Mouse (Mus musculus): ENCODE data around the gene Tuba3a. TPM values are rescaled to one million over a fixed set of nuclear protein-coding genes. Genes with fewer than 3 reads are reported as not detected.

Tuba3a gene
- polyA plus RNA-seq, 1 experiment from 2014 or later: 0.10 TPM

GRCm38 (mm10) chr6:125240617-125241016, 45.2 kb downstream of the Tuba3a start:
- no peaks in the 10 kb centered on the region for H3K27me3 ChIP-seq (replicated peaks; ENCODE audit: control insufficient read depth, insufficient read depth, low read length)
- 88% methylated on average over 5 of the region's 5 CpGs for WGBS
- H3K4me2 ChIP-seq (ENCODE audit: low read length): no peak overlapping the region
- no peaks in the 10 kb centered on the region for H3K36me3 ChIP-seq (ENCODE audit: control insufficient read depth, insufficient read depth, low read length)
- H3K27ac ChIP-seq (ENCODE audit: low read depth, low read length): no peak overlapping the region
- ATAC-seq: no peak
- no peak overlapping the region for H3K9ac ChIP-seq (ENCODE audit: low read depth, low read length)
- no peaks in the 10 kb centered on the region for H3K9me3 ChIP-seq (ENCODE audit: control insufficient read depth, low read length)
- no peaks in the 10 kb centered on the region for H3K4me1 ChIP-seq (ENCODE audit: control insufficient read depth, insufficient read depth, low read depth, low read length)
- no peak overlapping the region for H3K4me3 ChIP-seq (ENCODE audit: low read length)

- Histone ChIP-seq H3K36me3 (ENCODE audit: control insufficient read depth, insufficient read depth, low read length) (no peaks in the 10 kb centered on the region), H3K4me3 (ENCODE audit: low read length) (no peak overlapping the region), H3K9me3 (ENCODE audit: control insufficient read depth, low read length) (no peaks in the 10 kb centered on the region), H3K27me3 (replicated peaks; ENCODE audit: control insufficient read depth, insufficient read depth, low read length) (no peaks in the 10 kb centered on the region), H3K9ac (ENCODE audit: low read depth, low read length) (no peak overlapping the region), H3K4me2 (ENCODE audit: low read length) (no peak overlapping the region), H3K4me1 (ENCODE audit: control insufficient read depth, insufficient read depth, low read depth, low read length) (no peaks in the 10 kb centered on the region), H3K27ac (ENCODE audit: low read depth, low read length) (no peak overlapping the region)
- 97% methylated on average over 5 of the region's 5 CpGs for WGBS
- no peak for ATAC-seq
Observed at GRCm38 (mm10) chr6:125239547-125239946, 46.3 kb downstream of the Tuba3a start.

- H3K27ac ChIP-seq (ENCODE audit: low read depth, low read length): no peak overlapping the region
- no peak overlapping the region for H3K4me3 ChIP-seq (ENCODE audit: low read length)
- 84% methylated on average over 6 of the region's 6 CpGs for WGBS
- H3K27me3 ChIP-seq (replicated peaks; ENCODE audit: control insufficient read depth, insufficient read depth, low read length): no peaks in the 10 kb centered on the region
- no peak overlapping the region for H3K9ac ChIP-seq (ENCODE audit: low read depth, low read length)
- no peak overlapping the region for H3K4me2 ChIP-seq (ENCODE audit: low read length)
- no peaks in the 10 kb centered on the region for H3K36me3 ChIP-seq (ENCODE audit: control insufficient read depth, insufficient read depth, low read length)
- no peaks in the 10 kb centered on the region for H3K9me3 ChIP-seq (ENCODE audit: control insufficient read depth, low read length)
- no peaks in the 10 kb centered on the region for H3K4me1 ChIP-seq (ENCODE audit: control insufficient read depth, insufficient read depth, low read depth, low read length)
- no peak for ATAC-seq
Observed at GRCm38 (mm10) chr6:125238396-125238795, 47.4 kb downstream of the Tuba3a start.

GRCm38 (mm10) chr6:125237421-125237820, 48.4 kb downstream of the Tuba3a start:
- H3K4me3 ChIP-seq (ENCODE audit: low read length): no peak overlapping the region
- ATAC-seq: no peak
- WGBS: 85% methylated on average over 4 of the region's 4 CpGs
- no peaks in the 10 kb centered on the region for H3K4me1 ChIP-seq (ENCODE audit: control insufficient read depth, insufficient read depth, low read depth, low read length)
- no peak overlapping the region for H3K4me2 ChIP-seq (ENCODE audit: low read length)
- no peak overlapping the region for H3K27ac ChIP-seq (ENCODE audit: low read depth, low read length)
- no peak overlapping the region for H3K9ac ChIP-seq (ENCODE audit: low read depth, low read length)
- H3K27me3 ChIP-seq (replicated peaks; ENCODE audit: control insufficient read depth, insufficient read depth, low read length): no peaks in the 10 kb centered on the region
- no peaks in the 10 kb centered on the region for H3K36me3 ChIP-seq (ENCODE audit: control insufficient read depth, insufficient read depth, low read length)
- no peaks in the 10 kb centered on the region for H3K9me3 ChIP-seq (ENCODE audit: control insufficient read depth, low read length)

GRCm38 (mm10) chr6:125236782-125237181, 49.1 kb downstream of the Tuba3a start, which contains the start of gene Cd27:
Gene Cd27 (minus strand): TSS chr6:125237010.
- no peak within 1 kb of the TSS for H3K4me2 ChIP-seq (ENCODE audit: low read length)
- no peak for ATAC-seq
- H3K4me1 ChIP-seq (ENCODE audit: control insufficient read depth, insufficient read depth, low read depth, low read length): peaks cover 3% of the 10 kb centered on the region
- H3K27me3 ChIP-seq (replicated peaks; ENCODE audit: control insufficient read depth, insufficient read depth, low read length): no peaks in the 10 kb centered on the region
- no peaks in the 10 kb centered on the region for H3K36me3 ChIP-seq (ENCODE audit: control insufficient read depth, insufficient read depth, low read length)
- WGBS: 26% methylated on average over 6 of the region's 6 CpGs
- H3K4me3 ChIP-seq (ENCODE audit: low read length): no peak within 1 kb of the TSS
- H3K9me3 ChIP-seq (ENCODE audit: control insufficient read depth, low read length): no peaks in the 10 kb centered on the region
- H3K27ac ChIP-seq (ENCODE audit: low read depth, low read length): no peak within 1 kb of the TSS
- no peak within 1 kb of the TSS for H3K9ac ChIP-seq (ENCODE audit: low read depth, low read length)

- Histone ChIP-seq H3K4me3 (ENCODE audit: low read length) (no peak overlapping the region), H3K27ac (ENCODE audit: low read depth, low read length) (no peak overlapping the region), H3K36me3 (ENCODE audit: control insufficient read depth, insufficient read depth, low read length) (no peaks in the 10 kb centered on the region), H3K4me2 (ENCODE audit: low read length) (no peak overlapping the region), H3K27me3 (replicated peaks; ENCODE audit: control insufficient read depth, insufficient read depth, low read length) (no peaks in the 10 kb centered on the region), H3K9me3 (ENCODE audit: control insufficient read depth, low read length) (no peaks in the 10 kb centered on the region), H3K9ac (ENCODE audit: low read depth, low read length) (no peak overlapping the region), H3K4me1 (ENCODE audit: control insufficient read depth, insufficient read depth, low read depth, low read length) (peaks cover 7% of the 10 kb centered on the region)
- ATAC-seq: no peak
- 53% methylated on average over 6 of the region's 6 CpGs for WGBS
Observed at GRCm38 (mm10) chr6:125236341-125236740, 49.5 kb downstream of the Tuba3a start.

DNA sequence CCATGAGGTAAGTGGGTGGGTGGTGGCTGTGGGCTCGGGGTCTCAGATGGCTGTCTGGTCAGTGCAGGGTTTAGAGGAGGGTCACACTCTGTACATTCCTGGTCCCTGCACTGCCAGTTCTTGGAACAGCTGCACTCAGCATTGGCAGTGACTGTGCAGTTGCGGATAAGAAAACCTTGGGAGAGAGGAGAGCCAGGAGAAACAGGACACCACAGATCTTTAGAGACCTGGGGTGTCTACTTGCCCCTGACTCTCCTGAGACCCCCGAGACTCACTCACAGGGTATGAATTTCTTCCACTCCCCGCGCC, 51.4 kb downstream of the Tuba3a start:
- peaks cover 8% of the 10 kb centered on the region for H3K4me1 ChIP-seq (ENCODE audit: control insufficient read depth, insufficient read depth, low read depth, low read length)
- H3K4me3 ChIP-seq (ENCODE audit: low read length): no peak overlapping the region
- no peak for ATAC-seq
- no peaks in the 10 kb centered on the region for H3K9me3 ChIP-seq (ENCODE audit: control insufficient read depth, low read length)
- H3K4me2 ChIP-seq (ENCODE audit: low read length): no peak overlapping the region
- WGBS: 82% methylated on average over 5 of the region's 5 CpGs
- no peak overlapping the region for H3K9ac ChIP-seq (ENCODE audit: low read depth, low read length)
- no peaks in the 10 kb centered on the region for H3K36me3 ChIP-seq (ENCODE audit: control insufficient read depth, insufficient read depth, low read length)
- no peaks in the 10 kb centered on the region for H3K27me3 ChIP-seq (replicated peaks; ENCODE audit: control insufficient read depth, insufficient read depth, low read length)
- H3K27ac ChIP-seq (ENCODE audit: low read depth, low read length): no peak overlapping the region

DNA sequence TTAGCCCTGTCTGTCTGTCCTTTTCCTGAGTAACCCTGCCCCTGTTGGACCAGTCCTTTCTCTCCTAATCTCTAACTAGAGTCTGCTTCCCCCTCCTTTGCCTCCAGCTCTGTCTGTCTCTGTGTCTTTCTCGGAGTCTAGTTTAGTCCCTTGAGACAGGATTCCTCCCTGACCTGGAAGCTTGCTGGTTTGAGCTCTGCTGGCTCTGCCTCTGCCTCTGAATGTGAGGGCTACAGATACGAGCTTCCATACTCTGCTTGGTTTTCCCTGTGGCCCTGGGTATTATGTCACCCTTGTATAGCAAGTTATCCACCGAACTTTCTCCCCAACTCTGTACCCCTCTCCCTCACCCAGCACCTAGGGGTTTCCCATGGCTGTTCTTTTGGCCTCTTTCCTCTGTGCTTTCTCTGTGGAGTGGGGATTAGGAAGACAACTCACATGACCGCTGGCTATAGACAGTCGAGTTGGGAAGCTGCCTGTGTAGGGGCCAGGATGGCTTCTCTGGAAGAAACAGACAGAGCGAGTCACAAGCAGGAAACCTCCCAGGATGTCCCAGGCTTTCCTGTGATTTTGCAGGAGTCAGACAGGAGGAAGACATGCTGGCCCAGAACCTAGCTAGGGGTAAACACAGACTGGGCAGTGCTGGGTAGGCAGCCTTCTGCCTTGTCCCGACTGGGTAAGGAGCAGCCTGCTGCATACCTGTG, 51.9 kb downstream of the Tuba3a start:
- Histone ChIP-seq H3K9ac (ENCODE audit: low read depth, low read length) (peak overlapping the region; percentile 22; the same call in 1 of the 2 replicates), H3K27ac (ENCODE audit: low read depth, low read length) (no peak overlapping the region), H3K4me3 (ENCODE audit: low read length) (no peak overlapping the region), H3K36me3 (ENCODE audit: control insufficient read depth, insufficient read depth, low read length) (no peaks in the 10 kb centered on the region), H3K27me3 (replicated peaks; ENCODE audit: control insufficient read depth, insufficient read depth, low read length) (no peaks in the 10 kb centered on the region), H3K4me2 (ENCODE audit: low read length) (no peak overlapping the region), H3K9me3 (ENCODE audit: control insufficient read depth, low read length) (no peaks in the 10 kb centered on the region), H3K4me1 (ENCODE audit: control insufficient read depth, insufficient read depth, low read depth, low read length) (peaks cover 8% of the 10 kb centered on the region)
- WGBS: 71% methylated on average over 7 of the region's 7 CpGs
- ATAC-seq: no peak

DNA sequence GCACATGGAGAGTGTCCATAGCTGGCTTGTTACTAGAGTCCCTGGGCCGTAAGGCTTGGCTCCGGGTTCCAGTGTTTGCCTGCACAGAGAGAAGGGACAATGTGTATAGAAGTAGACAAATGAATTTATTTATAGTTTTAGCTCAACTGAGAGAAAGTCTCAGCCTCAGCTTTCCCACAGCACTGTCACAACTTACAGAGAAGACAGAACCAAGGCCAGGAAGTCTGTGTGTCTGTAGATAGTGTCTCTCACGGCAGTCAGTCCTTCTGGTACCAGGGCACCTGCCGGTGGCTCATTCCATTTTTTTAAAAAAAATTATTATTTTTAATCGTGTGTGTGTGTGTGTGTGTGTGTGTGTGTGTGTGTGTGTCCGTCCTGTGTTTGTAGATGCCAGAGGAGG, 53.3 kb downstream of the Tuba3a start:
- 73% methylated on average over 6 of the region's 6 CpGs for WGBS

More for the DNA sequence above, 53.3 kb downstream of the Tuba3a start:
- Histone ChIP-seq H3K4me2 (ENCODE audit: low read length) (no peak overlapping the region), H3K27me3 (replicated peaks; ENCODE audit: control insufficient read depth, insufficient read depth, low read length) (no peaks in the 10 kb centered on the region), H3K4me3 (ENCODE audit: low read length) (no peak overlapping the region), H3K9ac (ENCODE audit: low read depth, low read length) (no peak overlapping the region), H3K36me3 (ENCODE audit: control insufficient read depth, insufficient read depth, low read length) (no peaks in the 10 kb centered on the region), H3K9me3 (ENCODE audit: control insufficient read depth, low read length) (no peaks in the 10 kb centered on the region), H3K4me1 (ENCODE audit: control insufficient read depth, insufficient read depth, low read depth, low read length) (peaks cover 8% of the 10 kb centered on the region), H3K27ac (ENCODE audit: low read depth, low read length) (no peak overlapping the region)
- ATAC-seq: no peak

Data from hindbrain, embryonic 16.5 days (tissue).